Mouse (Mus musculus) megakaryocyte, embryonic 14.5 days (primary cell): ENCODE data around the gene Brinp2. TPM values are rescaled to one million over a fixed set of nuclear protein-coding genes. Genes with fewer than 3 reads are reported as not detected.

Experiments used
- H3K27me3 ChIP-seq: replicated peaks from 2 replicates; pipeline ENCODE3; 2012; ENCODE audit warnings: inconsistent platforms
- H3K36me3 ChIP-seq: replicated peaks from 2 replicates; pipeline ENCODE3; 2012; ENCODE audit warnings: low read length, inconsistent platforms, mixed read lengths
- H3K4me1 ChIP-seq: 2 replicates; pipeline ENCODE4 v1.6.1; 2012; ENCODE audit warnings: inconsistent platforms
- H3K4me3 ChIP-seq: replicated peaks from 2 replicates; pipeline ENCODE3; 2012; ENCODE audit warnings: moderate library complexity, mild to moderate bottlenecking, inconsistent platforms
- H3K9me3 ChIP-seq: 2 replicates; pipeline ENCODE4 v1.6.1; 2012; ENCODE audit warnings: inconsistent platforms
- FLI1 ChIP-seq: IDR thresholded peaks from 2 replicates; pipeline ENCODE4 v1.6.1; 2012; ENCODE audit warnings: low read length, inconsistent platforms, mixed read lengths
- GATA1 ChIP-seq: IDR thresholded peaks from 3 replicates; pipeline ENCODE4 v1.6.1; 2012; ENCODE audit warnings: mixed read lengths, low read length, inconsistent platforms, borderline replicate concordance
- polyA plus RNA-seq: library from polyadenylated mRNA; stranded (reverse); fragments of >175 nt; gene quantifications from 2 replicates; pipeline ENCODE4 v1.2.3, GENCODE M21; 2012; ENCODE audit warnings: low replicate concordance; ENCODE audit not compliant: insufficient read depth

Brinp2 gene
- polyA plus RNA-seq, 1 experiment = not detected

DNA sequence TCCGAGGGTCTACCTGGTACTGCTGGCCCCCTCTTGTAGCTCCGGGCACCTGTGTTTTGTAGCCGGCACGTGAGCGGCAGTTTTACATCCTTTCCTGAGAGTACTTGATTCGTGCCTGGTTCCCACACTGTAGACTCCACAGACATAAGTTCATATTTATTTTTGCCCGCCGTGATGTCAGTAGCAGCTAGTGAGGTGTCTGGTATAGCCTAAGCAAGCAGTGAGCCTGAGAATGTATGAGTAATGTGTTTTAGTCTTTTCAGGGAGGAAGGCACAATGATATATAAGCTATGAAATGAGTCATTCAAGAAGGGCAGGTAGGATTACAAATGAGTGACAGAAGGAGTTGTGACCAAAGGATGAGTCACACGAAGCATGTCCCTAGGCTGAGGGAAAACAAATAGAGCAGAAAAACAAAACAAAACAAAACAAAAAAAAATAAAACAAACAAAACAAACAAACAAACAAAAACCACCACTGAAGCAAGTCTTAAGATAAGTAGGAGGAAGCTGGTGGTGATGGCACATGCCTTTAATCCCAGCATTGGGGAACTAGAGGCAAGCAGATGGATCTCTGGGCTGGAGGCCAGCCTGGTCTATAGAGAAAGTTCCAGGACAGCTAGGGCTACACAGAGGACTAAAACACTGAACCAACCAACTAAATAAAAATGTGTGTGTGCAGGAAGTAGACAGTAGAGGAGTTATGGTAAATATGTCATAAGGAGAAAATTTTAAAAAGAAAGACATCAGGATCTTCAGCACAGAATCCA lies 100.0 kb downstream of the Brinp2 start:
- Histone ChIP-seq H3K4me3 (no peak overlapping the region), H3K36me3 (no peaks in the 10 kb centered on the region), H3K4me1 (peaks cover 4% of the 10 kb centered on the region; the same call in 1 of the 2 replicates), H3K9me3 (peaks cover 9% of the 10 kb centered on the region), H3K27me3 (peaks cover 2% of the 10 kb centered on the region)
- TF ChIP-seq FLI1 (no peak), GATA1 (no peak)

DNA sequence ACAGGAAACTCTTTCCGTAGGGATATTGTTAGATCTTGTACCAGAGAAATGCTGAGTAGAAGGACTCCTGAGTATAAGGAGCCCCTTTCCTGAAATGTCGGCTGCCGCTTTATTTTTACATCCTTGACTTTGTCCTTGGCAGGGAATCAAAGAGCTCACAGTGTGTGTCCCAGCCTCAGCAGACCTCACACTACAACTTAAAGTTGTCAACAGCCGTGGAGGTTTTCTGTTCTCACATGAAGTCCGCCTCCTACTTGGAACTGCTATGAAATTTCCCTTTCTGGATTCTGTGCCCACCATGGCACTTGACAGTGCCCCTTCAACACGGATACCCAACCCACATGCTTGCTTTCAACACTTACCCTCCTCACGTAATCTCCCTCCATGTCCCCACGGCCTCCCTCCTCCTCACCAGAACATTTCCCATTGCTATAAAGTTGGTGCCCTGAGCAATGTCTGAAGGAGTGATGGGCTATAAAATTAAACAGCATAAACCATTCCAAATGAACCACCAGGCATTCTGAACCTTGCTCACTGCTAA lies 103.4 kb downstream of the Brinp2 start:
- Histone ChIP-seq H3K4me3 (no peak overlapping the region), H3K27me3 (peaks cover 2% of the 10 kb centered on the region), H3K9me3 (no peaks in the 10 kb centered on the region)

DNA sequence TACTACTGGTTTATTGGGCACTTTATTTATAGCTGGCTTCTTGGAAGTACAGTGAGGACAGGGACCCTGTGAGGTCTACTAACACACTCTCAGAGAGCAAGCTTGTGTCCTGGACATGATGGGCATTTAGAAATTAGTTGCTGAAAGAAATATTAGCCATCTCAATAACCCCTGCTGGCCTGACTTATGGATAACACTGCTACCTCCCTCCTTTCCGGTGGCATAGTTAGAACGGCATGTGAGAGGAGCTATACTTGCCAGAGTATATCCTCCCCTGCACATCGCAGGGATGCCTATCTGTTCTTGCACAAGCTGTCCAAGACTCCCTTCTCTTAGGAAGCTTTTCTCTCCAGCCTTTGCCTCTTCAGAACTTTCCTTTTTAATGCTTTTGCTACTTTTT lies 107.9 kb downstream of the Brinp2 start:
- H3K9me3 ChIP-seq = no peaks in the 10 kb centered on the region
- TF ChIP-seq GATA1 (no peak), FLI1 (no peak)
- H3K4me1 ChIP-seq = peaks cover 41% of the 10 kb centered on the region
- H3K4me3 ChIP-seq = no peak overlapping the region
- no peaks in the 10 kb centered on the region for H3K36me3 ChIP-seq
- peaks cover 2% of the 10 kb centered on the region for H3K27me3 ChIP-seq

More for the DNA sequence above, 103.4 kb downstream of the Brinp2 start:
- Histone ChIP-seq H3K4me1 (peaks cover 17% of the 10 kb centered on the region), H3K36me3 (no peaks in the 10 kb centered on the region)
- TF ChIP-seq FLI1 = no peak
- no peak for TF ChIP-seq GATA1

DNA sequence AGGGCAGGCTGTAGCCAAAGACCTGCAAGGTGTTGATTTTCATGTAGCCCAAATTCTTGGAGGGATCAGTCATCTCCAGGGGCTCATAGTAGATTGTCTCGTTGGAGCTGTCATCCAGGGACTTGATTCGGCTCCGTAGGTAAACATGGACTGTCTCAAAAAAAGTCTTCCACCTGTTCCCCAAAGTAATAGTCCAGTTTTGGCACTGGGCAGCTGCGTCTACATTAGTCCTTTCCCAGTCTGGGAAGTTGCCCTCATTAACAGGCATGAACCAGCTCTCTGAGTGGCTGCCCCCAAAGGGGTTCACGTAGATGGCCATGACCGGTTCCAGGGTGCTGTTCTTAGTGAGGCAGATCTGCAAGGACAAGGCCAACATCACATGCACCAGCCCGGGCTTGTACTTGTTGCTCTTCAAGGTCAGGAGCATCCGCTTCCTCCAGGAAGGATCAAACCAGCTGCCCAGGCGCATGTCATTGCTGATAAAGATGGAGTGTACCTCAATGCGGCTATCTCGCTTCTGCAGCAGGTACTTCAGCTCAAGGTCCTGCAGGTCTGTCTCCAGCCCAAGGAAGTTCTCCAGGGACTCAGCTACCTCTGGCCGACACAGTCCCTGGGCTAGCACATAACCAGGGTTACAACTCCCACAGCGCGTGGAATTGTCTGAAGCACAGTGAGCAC lies 109.5 kb downstream of the Brinp2 start:
- Histone ChIP-seq H3K27me3 (no peaks in the 10 kb centered on the region), H3K36me3 (no peaks in the 10 kb centered on the region), H3K4me3 (no peak overlapping the region), H3K9me3 (no peaks in the 10 kb centered on the region), H3K4me1 (peaks cover 47% of the 10 kb centered on the region)
- TF ChIP-seq FLI1 (no peak), GATA1 (no peak)

DNA sequence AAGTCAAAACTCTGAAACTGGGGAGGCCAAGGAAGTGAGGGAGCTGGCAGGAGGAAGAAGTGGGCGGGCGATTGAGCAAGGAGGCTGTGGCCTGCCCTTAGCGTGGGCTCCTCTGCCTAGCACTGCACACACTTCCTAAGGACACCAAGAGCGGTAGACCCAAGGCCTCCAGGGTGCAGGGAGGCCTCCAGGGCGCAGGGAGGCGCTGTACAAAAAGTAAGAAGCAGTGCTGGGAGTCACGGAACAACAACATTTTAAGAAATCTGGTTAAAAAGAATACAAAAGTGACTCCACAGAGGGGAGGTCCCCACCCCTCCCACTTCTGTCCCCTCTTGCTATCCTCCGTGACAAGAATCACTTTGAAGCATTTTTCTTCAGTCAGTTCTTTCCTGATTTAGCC lies 110.6 kb downstream of the Brinp2 start:
- H3K4me3 ChIP-seq = peak overlapping the region; percentile 59

DNA sequence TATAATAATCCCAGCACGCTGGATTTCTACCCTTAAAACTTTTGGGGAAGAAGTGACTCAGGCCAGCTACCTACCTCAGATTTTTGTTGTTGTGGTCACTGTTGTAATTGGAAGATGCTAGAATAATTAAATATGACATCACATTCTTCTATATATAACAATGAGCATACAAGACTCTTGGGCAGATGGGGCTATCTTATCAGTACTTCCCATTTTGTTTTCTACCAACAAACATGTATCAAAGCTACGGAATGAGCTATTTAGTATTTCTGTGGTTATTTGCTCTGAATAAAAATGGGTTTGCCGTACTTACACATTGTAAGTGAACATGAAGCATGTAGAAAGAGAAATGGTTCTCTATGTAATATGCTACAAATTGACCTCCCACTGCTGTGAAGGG lies 112.1 kb downstream of the Brinp2 start:
- TF ChIP-seq GATA1 = no peak
- TF ChIP-seq FLI1 = no peak
- no peaks in the 10 kb centered on the region for H3K9me3 ChIP-seq
- H3K4me3 ChIP-seq = no peak overlapping the region
- no peaks in the 10 kb centered on the region for H3K27me3 ChIP-seq
- no peaks in the 10 kb centered on the region for H3K36me3 ChIP-seq
- peaks cover 64% of the 10 kb centered on the region for H3K4me1 ChIP-seq

More for the DNA sequence above, 110.6 kb downstream of the Brinp2 start:
- Histone ChIP-seq H3K9me3 (no peaks in the 10 kb centered on the region), H3K36me3 (no peaks in the 10 kb centered on the region), H3K27me3 (no peaks in the 10 kb centered on the region), H3K4me1 (peaks cover 51% of the 10 kb centered on the region)
- TF ChIP-seq GATA1 = no peak

DNA sequence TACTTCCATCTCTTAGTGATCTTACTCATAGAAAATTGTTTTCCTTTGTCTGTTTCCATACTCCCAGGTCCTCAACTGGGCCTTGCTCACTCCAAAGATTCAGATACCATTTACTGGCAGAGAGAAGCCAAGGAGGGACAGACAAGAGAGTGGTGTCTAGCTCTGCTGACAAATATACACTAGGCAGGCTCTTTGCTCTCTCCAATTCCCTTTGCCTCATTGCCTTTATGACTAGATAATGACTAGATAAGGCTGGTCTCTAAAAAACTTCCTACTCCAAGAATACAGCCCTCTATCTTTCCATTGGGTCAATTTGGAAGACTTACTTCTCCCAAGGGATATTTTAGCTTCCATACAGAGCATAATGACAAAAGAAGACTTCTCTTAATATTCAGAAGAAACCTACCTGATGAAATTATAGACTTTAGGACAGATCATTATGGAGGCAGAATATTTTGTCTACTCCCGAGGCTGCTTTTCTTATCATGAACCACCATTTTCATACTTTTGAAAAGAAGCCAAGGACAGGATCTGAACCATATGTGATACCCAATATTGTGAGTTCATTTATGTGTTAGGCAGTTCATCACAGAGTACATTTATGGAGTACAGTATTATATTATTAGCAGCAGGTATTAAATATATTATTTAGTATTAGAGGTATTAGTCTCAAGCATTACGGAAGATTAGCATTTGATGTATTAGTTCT lies 114.1 kb downstream of the Brinp2 start:
- no peak for TF ChIP-seq FLI1
- no peak for TF ChIP-seq GATA1
- Histone ChIP-seq H3K9me3 (no peaks in the 10 kb centered on the region), H3K36me3 (no peaks in the 10 kb centered on the region)

DNA sequence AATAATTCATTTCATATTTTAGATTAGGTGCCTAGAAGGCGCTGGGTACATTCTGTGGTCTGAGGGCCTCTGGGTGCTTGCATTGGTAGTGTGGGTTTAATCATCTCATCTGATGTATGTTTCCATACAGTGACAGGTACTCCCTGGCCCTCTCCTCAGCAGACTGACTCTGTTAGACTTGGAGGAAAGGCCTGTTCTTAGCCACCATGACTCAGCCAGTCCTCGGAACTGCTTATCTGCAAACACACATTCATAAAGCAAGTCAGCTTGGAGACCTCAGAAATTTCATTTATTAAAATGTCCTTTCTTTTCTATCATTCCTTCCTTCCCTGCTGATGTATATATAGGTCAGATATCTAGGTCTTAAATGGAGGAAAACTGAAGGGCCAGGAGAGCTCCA lies 116.3 kb downstream of the Brinp2 start:
- H3K9me3 ChIP-seq = no peaks in the 10 kb centered on the region
- no peaks in the 10 kb centered on the region for H3K27me3 ChIP-seq
- H3K36me3 ChIP-seq = no peaks in the 10 kb centered on the region
- peak overlapping the region; percentile 78 for H3K4me3 ChIP-seq
- H3K4me1 ChIP-seq = peaks cover 41% of the 10 kb centered on the region
- no peak for TF ChIP-seq GATA1

More for the DNA sequence above, 114.1 kb downstream of the Brinp2 start:
- Histone ChIP-seq H3K4me3 (no peak overlapping the region), H3K4me1 (peaks cover 59% of the 10 kb centered on the region), H3K27me3 (no peaks in the 10 kb centered on the region)

DNA sequence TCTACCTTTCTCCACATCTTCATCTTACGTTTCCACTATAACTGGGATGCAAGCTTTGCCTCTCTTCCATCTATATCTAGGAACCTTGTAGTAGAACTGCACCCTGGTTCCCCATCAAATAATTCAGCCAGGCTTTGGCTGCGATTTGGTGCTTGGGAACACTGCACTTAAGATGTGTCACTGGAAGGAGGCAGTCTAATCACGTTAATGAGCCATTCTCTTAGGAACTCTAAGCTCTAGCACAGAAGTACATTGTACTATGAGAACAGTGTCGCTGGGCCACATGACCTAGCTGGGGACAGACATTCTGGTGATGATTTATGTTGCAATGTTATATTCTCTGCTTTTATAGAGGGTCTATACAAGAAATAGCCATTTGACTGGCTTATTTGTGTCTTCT lies 117.4 kb downstream of the Brinp2 start:
- no peak for TF ChIP-seq GATA1
- Histone ChIP-seq H3K4me3 (no peak overlapping the region), H3K36me3 (no peaks in the 10 kb centered on the region), H3K9me3 (no peaks in the 10 kb centered on the region), H3K27me3 (no peaks in the 10 kb centered on the region), H3K4me1 (peaks cover 37% of the 10 kb centered on the region)
